Mouse (Mus musculus): Measurements from ENCODE around the gene Vps41. TPM values are rescaled to one million over a fixed set of nuclear protein-coding genes. Genes with fewer than 3 reads are reported as not detected.
A peak's percentile ranks its signal among the peaks of the same experiment; 100 is the strongest.

Vps41 gene
- polyA plus RNA-seq, 1 experiment = not detected

DNA sequence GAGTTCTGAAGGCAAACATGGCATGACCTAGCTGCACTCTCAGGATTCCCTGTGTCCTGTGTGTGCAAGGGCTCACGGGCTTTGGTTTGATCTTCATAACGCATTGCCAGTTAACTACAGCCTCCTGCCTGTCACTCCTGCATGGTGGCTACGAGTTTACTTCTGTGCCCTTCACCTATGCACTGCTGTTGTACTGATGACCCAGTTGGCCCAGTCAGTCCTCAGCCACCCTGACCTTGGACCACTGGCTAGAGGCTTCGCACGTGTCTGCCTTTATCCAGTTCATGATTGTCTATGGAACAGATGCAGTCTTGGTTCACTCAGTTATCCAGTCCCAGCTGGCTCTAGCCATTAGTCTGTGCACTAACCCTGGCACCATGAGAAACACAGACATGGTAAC, 151.7 kb downstream of the Vps41 start:
- 76% methylated on average over 5 of the region's 5 CpGs for WGBS
- 0 out of 2 replicates have a peak overlapping the region, but pooled peaks have one; percentile 7 for H3K27ac ChIP-seq (ENCODE audit: insufficient read depth, low read depth, low read length)
- TF ChIP-seq CTCF (IDR thresholded peaks at IDR 0.05; ENCODE audit: insufficient read depth, low read depth, low read length) (no peak), POLR2A (IDR thresholded peaks at IDR 0.05; ENCODE audit: insufficient read depth, low read depth, low read length) (no peak)
- H3K4me3 ChIP-seq (ENCODE audit: insufficient read depth, low read depth, low read length) = no peak overlapping the region
- peaks cover 7% of the 10 kb centered on the region for H3K4me1 ChIP-seq (ENCODE audit: control insufficient read depth, insufficient read depth, low read length)

DNA sequence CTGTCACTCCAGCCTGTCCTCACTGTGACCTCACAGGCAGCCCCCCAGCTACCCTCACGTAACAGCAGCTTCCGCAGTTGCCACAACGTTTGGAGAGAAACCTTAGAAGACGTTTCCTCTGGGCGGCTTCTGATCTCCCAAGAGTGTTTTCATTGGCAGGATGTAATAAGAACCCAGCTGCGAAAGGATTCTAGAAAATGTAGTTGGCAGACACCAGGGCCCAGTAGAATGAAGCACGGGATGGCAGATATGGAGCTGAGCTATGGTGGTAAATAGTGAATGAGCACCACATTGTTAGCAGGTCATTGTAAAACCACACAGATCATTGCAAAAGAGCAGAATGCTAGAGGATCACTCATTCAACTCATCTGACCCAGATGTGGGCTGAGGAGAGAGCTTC, 158.2 kb downstream of the Vps41 start:
- 46% methylated on average over 7 of the region's 7 CpGs for WGBS
- H3K4me3 ChIP-seq (ENCODE audit: insufficient read depth, low read depth, low read length) = no peak overlapping the region
- H3K27ac ChIP-seq (ENCODE audit: insufficient read depth, low read depth, low read length) = no peak overlapping the region
- TF ChIP-seq CTCF (IDR thresholded peaks at IDR 0.05; ENCODE audit: insufficient read depth, low read depth, low read length) (no peak), POLR2A (IDR thresholded peaks at IDR 0.05; ENCODE audit: insufficient read depth, low read depth, low read length) (no peak)
- no peaks in the 10 kb centered on the region for H3K4me1 ChIP-seq (ENCODE audit: control insufficient read depth, insufficient read depth, low read length)

DNA sequence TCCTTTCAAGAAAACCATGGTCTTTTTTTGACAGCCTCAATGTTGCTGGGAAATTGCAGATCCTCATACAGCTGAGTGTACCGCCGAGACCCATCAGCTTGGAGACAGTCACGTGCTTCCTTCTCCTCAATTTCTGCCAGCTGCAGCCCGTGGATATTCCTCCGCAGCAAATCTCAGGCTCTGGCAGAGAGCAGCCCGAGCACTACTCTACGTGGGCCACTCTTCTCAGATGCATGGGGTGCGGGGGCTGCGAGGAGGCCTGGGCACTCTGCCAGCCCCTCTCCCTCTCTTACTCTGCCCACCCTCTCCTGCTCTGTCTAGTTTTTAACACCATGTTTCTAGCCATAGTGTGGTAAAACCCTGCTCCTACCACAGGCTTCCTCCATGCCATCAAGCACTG, 175.8 kb downstream of the Vps41 start:
- Histone ChIP-seq H3K4me1 (ENCODE audit: control insufficient read depth, insufficient read depth, low read length) (peaks cover 9% of the 10 kb centered on the region), H3K4me3 (ENCODE audit: insufficient read depth, low read depth, low read length) (no peak overlapping the region), H3K27ac (ENCODE audit: insufficient read depth, low read depth, low read length) (no peak overlapping the region)
- 17% methylated on average over 9 of the region's 9 CpGs for WGBS
- no peak for TF ChIP-seq CTCF (IDR thresholded peaks at IDR 0.05; ENCODE audit: insufficient read depth, low read depth, low read length)
- no peak for TF ChIP-seq POLR2A (IDR thresholded peaks at IDR 0.05; ENCODE audit: insufficient read depth, low read depth, low read length)

DNA sequence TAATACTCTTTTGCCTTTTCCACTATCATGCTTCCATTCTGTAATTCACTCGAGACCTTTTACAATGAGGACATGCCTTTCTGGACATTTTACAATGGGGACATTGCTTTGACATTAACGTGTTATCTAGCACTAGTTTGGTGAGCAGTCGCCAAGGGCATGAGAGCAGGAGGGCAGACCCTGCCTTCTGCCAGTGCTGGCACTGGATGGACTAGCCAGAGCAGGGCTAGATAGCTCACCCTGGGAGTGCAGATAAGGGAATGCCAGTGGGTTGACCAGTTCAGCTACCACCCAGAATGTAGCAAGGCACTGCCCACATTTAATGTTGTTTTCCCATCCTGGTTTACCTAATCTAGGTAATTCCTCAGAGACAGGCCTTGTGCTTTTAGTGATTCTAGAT, 179.7 kb downstream of the Vps41 start:
- H3K4me1 ChIP-seq (ENCODE audit: control insufficient read depth, insufficient read depth, low read length) = peaks cover 9% of the 10 kb centered on the region
- H3K4me3 ChIP-seq (ENCODE audit: insufficient read depth, low read depth, low read length) = no peak overlapping the region
- TF ChIP-seq POLR2A (IDR thresholded peaks at IDR 0.05; ENCODE audit: insufficient read depth, low read depth, low read length) (no peak), CTCF (IDR thresholded peaks at IDR 0.05; ENCODE audit: insufficient read depth, low read depth, low read length) (no peak)
- WGBS = 93% methylated on average over 3 of the region's 3 CpGs
- no peak overlapping the region for H3K27ac ChIP-seq (ENCODE audit: insufficient read depth, low read depth, low read length)

DNA sequence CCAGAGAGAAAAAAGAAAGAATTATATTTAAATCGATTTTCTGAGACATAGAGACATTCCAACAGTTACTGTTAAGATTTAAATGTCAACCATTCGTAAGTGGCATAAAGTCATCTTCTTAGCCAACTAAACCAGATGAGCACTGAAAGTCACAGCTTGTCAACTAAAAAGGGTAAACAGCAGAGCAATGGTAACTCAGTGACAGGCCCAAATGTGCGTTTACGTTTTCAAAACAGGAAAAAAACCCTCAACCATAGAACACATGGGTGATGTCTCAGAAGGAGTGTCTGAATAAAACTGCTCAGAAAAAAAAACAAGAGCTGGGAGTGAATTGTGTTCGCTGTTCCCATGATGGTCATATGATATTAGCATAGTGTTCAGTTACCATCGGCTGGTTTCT, 186.5 kb downstream of the Vps41 start:
- Histone ChIP-seq H3K4me3 (ENCODE audit: insufficient read depth, low read depth, low read length) (no peak overlapping the region), H3K27ac (ENCODE audit: insufficient read depth, low read depth, low read length) (no peak overlapping the region), H3K4me1 (ENCODE audit: control insufficient read depth, insufficient read depth, low read length) (no peaks in the 10 kb centered on the region)
- no peak for TF ChIP-seq CTCF (IDR thresholded peaks at IDR 0.05; ENCODE audit: insufficient read depth, low read depth, low read length)
- TF ChIP-seq POLR2A (IDR thresholded peaks at IDR 0.05; ENCODE audit: insufficient read depth, low read depth, low read length) = no peak
- WGBS = 79% methylated on average over 6 of the region's 6 CpGs

DNA sequence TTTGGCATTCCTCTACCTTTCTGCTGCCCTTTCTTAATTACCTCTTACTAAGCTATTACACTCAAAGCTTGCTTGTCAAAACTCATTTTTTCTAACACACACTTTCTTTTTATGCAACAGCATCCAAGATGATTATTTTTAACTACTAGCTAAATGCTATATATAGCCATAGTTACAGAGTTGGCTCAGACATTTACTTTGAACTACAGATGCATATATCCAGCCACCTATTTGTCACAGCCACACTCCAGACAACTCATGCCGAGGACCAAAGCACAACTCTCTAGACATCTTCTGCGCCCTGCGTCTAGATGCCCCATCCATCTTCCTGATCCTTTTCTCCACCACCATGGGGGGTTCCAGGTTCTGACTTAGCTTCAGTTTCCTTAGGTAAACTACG, 197.7 kb downstream of the Vps41 start:
- Histone ChIP-seq H3K4me1 (ENCODE audit: control insufficient read depth, insufficient read depth, low read length) (no peaks in the 10 kb centered on the region), H3K4me3 (ENCODE audit: insufficient read depth, low read depth, low read length) (no peak overlapping the region), H3K27ac (ENCODE audit: insufficient read depth, low read depth, low read length) (no peak overlapping the region)
- TF ChIP-seq CTCF (IDR thresholded peaks at IDR 0.05; ENCODE audit: insufficient read depth, low read depth, low read length) = no peak
- TF ChIP-seq POLR2A (IDR thresholded peaks at IDR 0.05; ENCODE audit: insufficient read depth, low read depth, low read length) = no peak
- 87% methylated on average over 4 of the region's 4 CpGs for WGBS

Other genes starting within 250 kb of the Vps41 start
- gene Amph, start 230.9 kb downstream of the Vps41 start, polyA plus RNA-seq (2012; ENCODE audit: insufficient read depth, insufficient read length, low replicate concordance, missing spikeins) = not detected in 2 replicates